Mouse (Mus musculus) small intestine, adult 2 months (tissue): ENCODE measurements at regions not wholly inside any gene's neighbourhood (a gene's known extent, or its start where the extent isn't known, plus 50 kb on each side); places are given as distances from the start of the nearest gene placed in this dataset.

ENCODE experiments used
- CTCF ChIP-seq: fragments of 200-500 bp; IDR thresholded peaks from 2 replicates; pipeline ENCODE4 v1.5.1; 2012; ENCODE audit warnings: low read depth, mild to moderate bottlenecking, control low read depth, inconsistent platforms, low read length, moderate library complexity, mixed read lengths; ENCODE audit not compliant: insufficient replicate concordance, insufficient read length; ENCODE audit errors: extremely low read depth
- POLR2A ChIP-seq: fragments of 200-500 bp; IDR thresholded peaks from 2 replicates; pipeline ENCODE4 v1.6.1; 2012; ENCODE audit warnings: low read depth, mild to moderate bottlenecking, control low read depth, inconsistent platforms, low read length, moderate library complexity

DNA sequence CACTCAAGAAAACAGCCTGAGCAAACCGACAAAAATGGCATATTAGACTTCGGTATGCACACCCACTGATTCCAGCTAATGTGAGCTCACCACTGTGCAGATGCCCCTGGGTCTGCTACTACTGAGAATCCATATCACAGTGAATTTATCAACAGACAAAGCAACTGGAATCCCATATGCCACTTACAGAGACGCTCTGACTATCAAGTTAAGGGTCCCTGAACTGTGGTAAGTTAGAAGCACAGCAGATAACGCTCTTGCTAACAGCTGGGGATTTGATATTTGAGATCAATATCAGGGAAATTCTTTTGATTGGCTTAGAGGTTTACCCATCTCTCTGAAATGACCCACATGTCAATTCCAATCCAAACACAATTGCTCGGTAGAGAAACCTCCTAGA is 205.0 kb downstream of the Parm1 start:
- no peak for TF ChIP-seq CTCF
- no peak for TF ChIP-seq POLR2A
